Mouse (Mus musculus) kidney, postnatal 0 days (tissue): ENCODE measurements around the gene Ddx28. TPM values are rescaled to one million over a fixed set of nuclear protein-coding genes. Genes with fewer than 3 reads are reported as not detected.
A peak's percentile ranks its signal among the peaks of the same experiment; 100 is the strongest.

Source experiments
- ATAC-seq: fragments of 200-750 bp; cut with Nextera tagmentation; replicated peaks from 2 replicates; pipeline ENCODE4 v1.8.0; 2017; ENCODE audit warnings: low read depth, moderate number of reproducible peaks, moderate TSS enrichment, moderate library complexity; ENCODE audit not compliant: low FRiP score
- DNase-seq: peaks from one replicate; pipeline ENCODE4 v3.0.0-alpha.2; 2016; ENCODE audit warnings: low spot score
- H3K27ac ChIP-seq: fragments of 300-500 bp; sonication (generic); 2 replicates; pipeline ENCODE4 v1.5.1; 2014; ENCODE audit warnings: mild to moderate bottlenecking
- H3K27me3 ChIP-seq: fragments of 300-500 bp; sonication (generic); 2 replicates; pipeline ENCODE4 v1.6.1; 2014; ENCODE audit warnings: low read length, mixed read lengths; ENCODE audit not compliant: insufficient read depth
- H3K36me3 ChIP-seq: fragments of 300-500 bp; sonication (generic); 2 replicates; pipeline ENCODE4 v1.6.1; 2014; ENCODE audit warnings: low read length, mixed read lengths; ENCODE audit not compliant: insufficient read depth
- H3K4me1 ChIP-seq: fragments of 300-500 bp; sonication (generic); replicated peaks from 2 replicates; pipeline ENCODE4 v1.6.1; 2014; ENCODE audit warnings: antibody characterized with exemption, low read length, mixed read lengths; ENCODE audit not compliant: insufficient read depth
- H3K4me2 ChIP-seq: fragments of 300-500 bp; sonication (generic); 2 replicates; pipeline ENCODE4 v1.6.1; 2014; ENCODE audit warnings: mild to moderate bottlenecking, low read length, moderate library complexity, mixed read lengths
- H3K4me3 ChIP-seq: fragments of 300-500 bp; sonication (generic); replicated peaks from 2 replicates; pipeline ENCODE4 v1.5.1; 2014; ENCODE audit warnings: low read depth, low read length
- H3K9ac ChIP-seq: fragments of 300-500 bp; sonication (generic); 2 replicates; pipeline ENCODE4 v1.6.1; 2014; ENCODE audit warnings: low read depth, low read length
- H3K9me3 ChIP-seq: fragments of 300-500 bp; sonication (generic); replicated peaks from 2 replicates; pipeline ENCODE4 v1.6.1; 2016; ENCODE audit warnings: low read length, inconsistent platforms, mixed read lengths
- CTCF ChIP-seq: IDR thresholded peaks from 2 replicates; pipeline ENCODE4 v1.5.1; 2016; ENCODE audit warnings: antibody characterized with exemption, low read depth, mild to moderate bottlenecking, moderate library complexity
- WGBS: fragments of 180-500 bp; shearing (Covaris S2); extraction: QIAGEN DNeasy Blood & Tissue Kit; methylation state at CpG from one replicate; pipeline ENCODE4 v1.1.7; 2014; 5-methylcytosine and 5-hydroxymethylcytosine counted together
- polyA plus RNA-seq: library from polyadenylated mRNA; unstranded; fragments of >200 nt; fragmentation: Nextera tagmentation; extraction: Ambion mirVana; gene quantifications from 2 replicates; pipeline ENCODE4 v1.2.1, GENCODE M21; 2015

Gene Ddx28
- polyA plus RNA-seq, 1 experiment from 2014 or later: 16.1 TPM

DNA sequence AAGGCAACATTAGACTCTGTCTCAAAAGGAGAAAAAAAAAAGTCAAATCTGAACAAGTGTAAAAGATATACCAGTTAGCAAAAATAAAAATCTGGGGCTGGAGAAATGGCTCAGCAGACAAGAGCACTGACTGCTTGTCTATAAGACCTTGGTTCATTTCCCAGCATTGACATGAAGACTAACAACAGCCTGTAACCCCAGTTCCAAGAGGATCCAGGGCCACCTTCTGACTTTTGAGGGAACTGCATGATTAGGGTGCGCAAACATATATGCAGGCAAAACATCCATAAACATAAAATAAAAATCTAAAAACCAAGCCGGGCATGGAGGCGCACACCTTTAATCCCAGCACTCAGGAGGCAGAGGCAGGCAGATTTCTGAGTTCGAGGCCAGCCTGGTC is 5.3 kb downstream of the Ddx28 start:
- ATAC-seq (no peak), DNase-seq (peak; percentile 7)

DNA sequence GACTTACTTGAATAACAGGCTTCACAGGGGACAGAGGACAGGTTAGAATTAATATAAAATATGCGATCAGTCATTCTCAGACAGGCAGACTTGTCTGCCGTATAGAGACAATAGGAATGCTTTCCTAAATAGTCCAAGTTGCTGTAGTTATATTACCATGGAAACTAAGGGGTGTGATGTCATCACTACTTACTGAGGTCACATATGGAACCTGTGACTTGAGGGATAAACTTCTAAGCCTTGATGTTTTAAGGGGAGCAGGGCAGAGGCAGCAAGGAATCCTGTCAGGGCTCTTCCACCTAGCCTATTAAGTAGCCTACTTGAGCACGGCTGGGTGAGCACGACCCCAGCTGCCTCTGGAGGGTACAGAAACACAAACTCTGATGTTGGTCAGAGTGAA is 5.8 kb downstream of the Ddx28 start, which contains the start of gene Dpep2nb:
Dpep2nb (minus strand) TSS at position 101 of the 400 bp plus-strand sequence.
- Histone ChIP-seq H3K27ac (no peak within 1 kb of the TSS), H3K27me3 (no peaks in the 10 kb centered on the region), H3K4me3 (no peak within 1 kb of the TSS), H3K9me3 (no peaks in the 10 kb centered on the region), H3K36me3 (0 out of 2 replicates have a peak, but pooled peaks cover 4% of the 10 kb centered on the region), H3K4me2 (no peak within 1 kb of the TSS), H3K9ac (no peak within 1 kb of the TSS), H3K4me1 (peaks cover 8% of the 10 kb centered on the region; the same call in 1 of the 2 replicates)
- no peak for DNase-seq
- WGBS: 71% methylated on average over 4 of the region's 4 CpGs
- no peak for ATAC-seq
- TF ChIP-seq CTCF: no peak

More for the DNA sequence above, 5.3 kb downstream of the Ddx28 start:
- Histone ChIP-seq H3K9me3 (no peaks in the 10 kb centered on the region), H3K9ac (no peak overlapping the region), H3K27ac (no peak overlapping the region), H3K27me3 (no peaks in the 10 kb centered on the region), H3K4me3 (no peak overlapping the region), H3K4me1 (peaks cover 8% of the 10 kb centered on the region; the same call in 1 of the 2 replicates), H3K36me3 (0 out of 2 replicates have a peak, but pooled peaks cover 4% of the 10 kb centered on the region), H3K4me2 (no peak overlapping the region)
- peak; percentile 42; the same call in 1 of the 2 replicates for TF ChIP-seq CTCF
- WGBS: 84% methylated on average over 4 of the region's 4 CpGs

DNA sequence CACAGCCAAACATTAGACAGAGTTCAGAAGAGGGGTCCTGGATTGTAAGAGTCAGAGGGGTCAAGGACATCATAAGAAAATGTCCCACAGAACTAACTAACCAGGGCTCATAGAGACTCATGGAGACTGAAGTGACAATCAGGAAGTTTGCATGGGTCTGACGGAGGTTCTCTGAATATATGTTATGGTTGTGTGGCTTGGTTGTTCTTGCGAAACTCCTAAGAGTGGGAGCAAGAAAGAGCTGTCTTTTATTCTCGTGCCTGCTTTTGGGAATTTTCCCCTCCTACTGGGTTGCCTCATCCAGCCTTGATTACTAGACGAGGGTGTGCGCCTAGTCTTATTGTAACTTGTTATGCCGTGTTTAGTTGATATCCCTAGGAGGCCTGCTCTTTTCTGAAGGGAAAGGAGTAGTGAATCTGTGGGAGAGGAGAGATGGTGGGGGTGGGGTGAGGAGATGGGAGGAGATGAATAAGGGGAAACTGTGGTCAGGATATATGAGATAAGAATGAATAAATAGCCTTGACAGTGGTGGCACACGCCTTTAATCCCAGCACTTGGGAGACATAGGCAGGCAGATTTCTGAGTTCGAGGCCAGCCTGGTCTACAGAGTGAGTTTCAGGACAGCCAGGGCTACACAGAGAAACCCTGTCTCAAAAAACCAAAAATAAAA is 7.0 kb downstream of the Ddx28 start:
- DNase-seq: no peak
- 80% methylated on average over 8 of the region's 8 CpGs for WGBS

DNA sequence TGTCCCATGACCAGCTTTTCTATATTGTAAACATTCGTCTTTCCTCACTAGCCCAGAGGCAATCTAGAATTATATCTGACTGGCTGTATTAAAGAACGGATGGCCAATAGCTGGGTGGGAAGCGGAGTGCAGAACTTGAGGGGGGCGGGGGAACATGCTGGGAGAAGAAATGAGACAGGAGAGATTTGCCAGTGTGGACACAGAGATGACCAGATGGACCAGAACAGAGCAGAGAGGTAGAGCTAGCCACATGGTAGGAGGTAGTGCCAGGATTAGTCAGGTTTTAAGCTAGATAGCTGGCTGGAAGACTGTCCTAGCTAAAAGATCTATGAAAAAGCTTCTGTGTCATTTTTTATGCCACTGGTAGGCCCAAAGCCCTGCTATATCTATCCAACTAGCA is 9.8 kb downstream of the Ddx28 start:
- no peak for DNase-seq
- H3K27me3 ChIP-seq: no peaks in the 10 kb centered on the region
- no peak for TF ChIP-seq CTCF
- no peak overlapping the region for H3K4me2 ChIP-seq
- no peak overlapping the region for H3K9ac ChIP-seq
- H3K36me3 ChIP-seq: no peaks in the 10 kb centered on the region
- ATAC-seq: no peak
- H3K4me1 ChIP-seq: no peaks in the 10 kb centered on the region
- no peak overlapping the region for H3K4me3 ChIP-seq
- no peak overlapping the region for H3K27ac ChIP-seq
- no peaks in the 10 kb centered on the region for H3K9me3 ChIP-seq
- 80% methylated on average over 4 of the region's 4 CpGs for WGBS

More for the DNA sequence above, 7.0 kb downstream of the Ddx28 start:
- no peak for ATAC-seq
- Histone ChIP-seq H3K9me3 (no peaks in the 10 kb centered on the region), H3K4me2 (no peak overlapping the region), H3K27ac (no peak overlapping the region), H3K4me1 (no peaks in the 10 kb centered on the region), H3K36me3 (0 out of 2 replicates have a peak, but pooled peaks cover 4% of the 10 kb centered on the region), H3K27me3 (no peaks in the 10 kb centered on the region), H3K9ac (no peak overlapping the region), H3K4me3 (no peak overlapping the region)
- TF ChIP-seq CTCF: no peak

DNA sequence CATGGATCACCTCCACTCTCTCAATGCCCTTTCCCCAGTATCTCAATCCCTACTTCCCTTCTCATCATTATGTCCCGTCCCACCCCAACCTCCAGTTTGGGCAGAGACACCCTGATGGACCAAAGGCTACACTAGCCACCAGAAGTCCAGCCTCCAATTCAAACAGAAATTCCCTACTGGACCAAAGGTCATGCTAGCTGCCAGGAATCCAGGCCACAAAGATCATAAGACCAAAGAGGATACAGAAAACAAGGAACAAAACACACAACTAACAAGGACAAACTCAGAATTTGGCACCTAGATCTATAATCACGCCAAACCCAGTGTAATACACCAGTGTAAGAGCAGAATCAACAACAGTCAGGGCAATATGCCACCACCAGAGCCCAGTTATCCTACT is 12.7 kb downstream of the Ddx28 start:
- ATAC-seq (no peak), DNase-seq (no peak)
- no peak overlapping the region for H3K9ac ChIP-seq
- H3K4me2 ChIP-seq: no peak overlapping the region
- no peaks in the 10 kb centered on the region for H3K4me1 ChIP-seq
- H3K36me3 ChIP-seq: no peaks in the 10 kb centered on the region
- 88% methylated on average over 2 of the region's 2 CpGs for WGBS
- H3K27me3 ChIP-seq: no peaks in the 10 kb centered on the region
- no peak for TF ChIP-seq CTCF
- no peak overlapping the region for H3K4me3 ChIP-seq
- H3K9me3 ChIP-seq: no peaks in the 10 kb centered on the region
- no peak overlapping the region for H3K27ac ChIP-seq

DNA sequence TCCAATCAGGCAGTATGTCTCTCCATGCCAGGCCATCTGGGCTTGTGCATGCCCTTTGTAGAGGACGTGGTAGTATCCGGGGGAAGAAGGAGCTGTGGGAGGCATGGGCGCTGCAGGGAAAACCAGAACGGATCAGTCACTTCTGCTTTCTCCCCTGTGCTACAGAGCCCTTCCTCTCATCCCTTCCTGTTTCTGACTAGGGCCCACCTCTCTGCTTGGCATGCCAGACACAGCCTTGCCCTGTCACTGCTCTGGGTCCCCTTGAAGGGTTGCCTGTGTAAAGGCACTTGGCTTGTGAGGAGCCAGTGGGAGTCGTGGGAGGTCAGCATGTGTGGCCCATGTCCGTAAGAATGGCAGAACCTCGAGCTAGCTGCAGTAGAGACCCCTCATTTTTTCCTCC is 15.3 kb downstream of the Ddx28 start:
- Histone ChIP-seq H3K4me2 (no peak overlapping the region), H3K36me3 (no peaks in the 10 kb centered on the region), H3K27me3 (no peaks in the 10 kb centered on the region), H3K9me3 (no peaks in the 10 kb centered on the region), H3K27ac (no peak overlapping the region), H3K9ac (no peak overlapping the region), H3K4me3 (no peak overlapping the region), H3K4me1 (no peaks in the 10 kb centered on the region)
- WGBS: 68% methylated on average over 7 of the region's 7 CpGs
- TF ChIP-seq CTCF: no peak
- no peak for DNase-seq
- ATAC-seq: no peak
